Mouse (Mus musculus) liver, embryonic 14.5 days (tissue): Measurements from ENCODE around the gene Pdpk1.

Experiments used
- CTCF ChIP-seq: IDR thresholded peaks from 2 replicates; pipeline ENCODE4 v1.5.1; 2016; ENCODE audit warnings: antibody characterized with exemption, low read depth, control low read depth
- EP300 ChIP-seq: IDR thresholded peaks from 2 replicates; pipeline ENCODE4 v1.6.1; 2016; ENCODE audit warnings: antibody characterized with exemption, low read depth

- TF ChIP-seq CTCF = no peak
- no peak for TF ChIP-seq EP300
These were observed 42.5 kb upstream of the Pdpk1 start for GRCm38 (mm10) chr17:24193268-24193667.
